ENCODE assay signal across 7 mouse cellular contexts in genomic region chr1:179547176-179547575, GRCm38 (mm10). TPM values are rescaled to one million over a fixed set of nuclear protein-coding genes. Genes with fewer than 3 reads are reported as not detected.
A peak's percentile ranks its signal among the peaks of the same experiment; 100 is the strongest.
DNase-seq lines count a peak whose midpoint lies in the region; ATAC-seq and TF ChIP-seq lines count a peak whose summit lies in the region.

No protein-coding gene starts in this region.

- H3K4me1 ChIP-seq in lung, postnatal 0 days (ENCODE audit: insufficient read depth, low read depth, low read length): peaks cover 5% of the 10 kb centered on the region; the same call in 1 of the 2 replicates
- peaks cover 3% of the 10 kb centered on the region for H3K4me1 ChIP-seq in embryonic fibroblast, embryonic 13.5 days (ENCODE audit: control insufficient read depth, insufficient read depth, low read length)
- peaks cover 20% of the 10 kb centered on the region for H3K4me1 ChIP-seq in limb, embryonic 12.5 days (replicated peaks)
- H3K4me1 ChIP-seq in small intestine, adult 2 months (ENCODE audit: control insufficient read depth, insufficient read depth, insufficient read length, low read length): peaks cover 8% of the 10 kb centered on the region; the same call in 1 of the 2 replicates

- no peaks in the 10 kb centered on the region for H3K36me3 ChIP-seq in lung, postnatal 0 days (ENCODE audit: insufficient read depth, low read length)
- H3K36me3 ChIP-seq in limb, embryonic 12.5 days: peaks cover 4% of the 10 kb centered on the region; the same call in 1 of the 2 replicates
- H3K36me3 ChIP-seq in small intestine, adult 2 months (ENCODE audit: control insufficient read depth, insufficient read depth, low read length): peaks cover 2% of the 10 kb centered on the region; the same call in 1 of the 2 replicates

- H3K27me3 ChIP-seq in lung, postnatal 0 days (replicated peaks; ENCODE audit: insufficient read depth, low read length): no peaks in the 10 kb centered on the region
- H3K27me3 ChIP-seq in limb, embryonic 12.5 days: no peaks in the 10 kb centered on the region
- no peaks in the 10 kb centered on the region for H3K27me3 ChIP-seq in small intestine, adult 2 months (ENCODE audit: control insufficient read depth, insufficient read depth, low read length)

- peak overlapping the region; percentile 91 for H3K27ac ChIP-seq in lung, postnatal 0 days (ENCODE audit: low read length)
- H3K27ac ChIP-seq in embryonic fibroblast, embryonic 13.5 days (ENCODE audit: insufficient read depth, low read length): peak overlapping the region; percentile 50; the same call in 1 of the 2 replicates
- no peak overlapping the region for H3K27ac ChIP-seq in limb, embryonic 12.5 days
- H3K27ac ChIP-seq in small intestine, adult 2 months (ENCODE audit: insufficient read depth, low read depth, low read length): peak overlapping the region; percentile 16; the same call in 1 of the 2 replicates

- TF ChIP-seq POLR2A in embryonic fibroblast, embryonic 13.5 days (IDR thresholded peaks at IDR 0.05; ENCODE audit: low read depth, low read length): no peak
- no peak for TF ChIP-seq POLR2A in small intestine, adult 2 months (IDR thresholded peaks at IDR 0.05; ENCODE audit: low read depth, low read length)

- H3K4me3 ChIP-seq in lung, postnatal 0 days (ENCODE audit: low read depth, low read length): peak overlapping the region; percentile 69
- H3K4me3 ChIP-seq in embryonic fibroblast, embryonic 13.5 days (ENCODE audit: insufficient read depth, low read length): peak overlapping the region; percentile 85
- H3K4me3 ChIP-seq in limb, embryonic 12.5 days (replicated peaks): peak overlapping the region; percentile 80
- H3K4me3 ChIP-seq in small intestine, adult 2 months (ENCODE audit: low read depth, low read length): no peak overlapping the region

- ATAC-seq in lung, postnatal 0 days: no peak
- no peak for ATAC-seq in limb, embryonic 12.5 days (ENCODE audit: insufficient number of reproducible peaks, insufficient read depth, low FRiP score, low TSS enrichment, low read depth)
- ATAC-seq in megakaryocyte progenitor cell, adult 5-6 weeks (replicated peaks; ENCODE audit: poor library complexity): no peak
- ATAC-seq in granulocyte monocyte progenitor cell, adult 5-6 weeks (replicated peaks; ENCODE audit: poor library complexity, severe bottlenecking): no peak

- 0 out of 2 replicates have a peak, but pooled peaks have one; percentile 3 for TF ChIP-seq EP300 in lung, postnatal 0 days (IDR thresholded peaks at IDR 0.05)

- H3K9me3 ChIP-seq in lung, postnatal 0 days (ENCODE audit: low read length): no peaks in the 10 kb centered on the region
- H3K9me3 ChIP-seq in limb, embryonic 12.5 days: no peaks in the 10 kb centered on the region

- H3K9ac ChIP-seq in lung, postnatal 0 days (replicated peaks; ENCODE audit: low read depth): peak overlapping the region; percentile 81
- peak overlapping the region; percentile 81 for H3K9ac ChIP-seq in limb, embryonic 12.5 days (replicated peaks)

- H3K4me2 ChIP-seq in lung, postnatal 0 days (replicated peaks; ENCODE audit: low read depth, low read length): peak overlapping the region; percentile 65
- H3K4me2 ChIP-seq in limb, embryonic 12.5 days: peak overlapping the region; percentile 65

- peak; percentile 74 for DNase-seq in lung, postnatal 0 days (ENCODE audit: low spot score)
- no peak for DNase-seq in lung, postnatal 25 days (ENCODE audit: low spot score)

- no peak for TF ChIP-seq CTCF in lung, postnatal 0 days (IDR thresholded peaks at IDR 0.05)
- no peak for TF ChIP-seq CTCF in embryonic fibroblast, embryonic 13.5 days (IDR thresholded peaks at IDR 0.05; ENCODE audit: borderline replicate concordance, insufficient read depth, low read length)
- no peak for TF ChIP-seq CTCF in small intestine, adult 2 months (IDR thresholded peaks at IDR 0.05; ENCODE audit: extremely low read depth, insufficient read length, insufficient replicate concordance, low read depth, low read length)

- 12% methylated on average over 5 of the region's 5 CpGs for WGBS in lung, postnatal 0 days
- WGBS in limb, embryonic 12.5 days: 16% methylated on average over 5 of the region's 5 CpGs
- WGBS in small intestine, adult 2 months: 6% methylated on average over 5 of the region's 5 CpGs

RNA-seq across cellular contexts. Expression of gene Cnst, which starts 1.0 kb away (rescaled TPM):
- 13.8 and 16.8 TPM in 2 replicates for polyA plus RNA-seq in lung, postnatal 0 days (2015; fragmentation: Nextera tagmentation; extraction: Ambion mirVana)
- 15.9 and 19.3 TPM in 2 replicates for polyA plus RNA-seq in embryonic fibroblast, embryonic 13.5 days (2011; ENCODE audit: insufficient read length, low read depth, missing spikeins)
- polyA plus RNA-seq in limb, embryonic 12.5 days (2016; fragmentation: Nextera tagmentation; extraction: Ambion mirVana): 19.9 and 21.4 TPM in 2 replicates
- 7.8 and 12.7 TPM in 2 replicates for polyA plus RNA-seq in small intestine, adult 2 months (2012; rRNA removed)
- total RNA-seq in megakaryocyte progenitor cell, adult 5-6 weeks (2015): 8.3 and 13.0 TPM in 2 replicates
- 14.2 and 15.8 TPM in 2 replicates for total RNA-seq in megakaryocyte progenitor cell, adult 5-6 weeks (2017)
- total RNA-seq in granulocyte monocyte progenitor cell, adult 5-6 weeks (2014; fragmentation: Nextera tagmentation): 15.8 and 17.5 TPM in 2 replicates
- total RNA-seq in granulocyte monocyte progenitor cell, adult 5-6 weeks (2017): 18.4 and 19.1 TPM in 2 replicates

RNA-seq across cellular contexts. Expression of gene Tfb2m, which starts 1.1 kb away (rescaled TPM):
- polyA plus RNA-seq in lung, postnatal 0 days (2015; fragmentation: Nextera tagmentation; extraction: Ambion mirVana): 22.3 and 26.1 TPM in 2 replicates
- 30.3 and 35.1 TPM in 2 replicates for polyA plus RNA-seq in embryonic fibroblast, embryonic 13.5 days (2011; ENCODE audit: insufficient read length, low read depth, missing spikeins)
- polyA plus RNA-seq in limb, embryonic 12.5 days (2016; fragmentation: Nextera tagmentation; extraction: Ambion mirVana): 27.0 and 28.4 TPM in 2 replicates
- polyA plus RNA-seq in small intestine, adult 2 months (2012; rRNA removed): 2.1 and 2.7 TPM in 2 replicates
- 46.2 and 50.3 TPM in 2 replicates for total RNA-seq in megakaryocyte progenitor cell, adult 5-6 weeks (2015)
- total RNA-seq in megakaryocyte progenitor cell, adult 5-6 weeks (2017): 43.9 and 50.6 TPM in 2 replicates
- 34.0 and 37.0 TPM in 2 replicates for total RNA-seq in granulocyte monocyte progenitor cell, adult 5-6 weeks (2014; fragmentation: Nextera tagmentation)
- total RNA-seq in granulocyte monocyte progenitor cell, adult 5-6 weeks (2017): 30.3 and 40.0 TPM in 2 replicates

RNA-seq across cellular contexts. Expression of gene Smyd3, which starts 29.3 kb away (rescaled TPM):
- polyA plus RNA-seq in lung, postnatal 0 days (2015; fragmentation: Nextera tagmentation; extraction: Ambion mirVana): 5.8 and 6.5 TPM in 2 replicates
- 12.2 and 12.3 TPM in 2 replicates for polyA plus RNA-seq in embryonic fibroblast, embryonic 13.5 days (2011; ENCODE audit: insufficient read length, low read depth, missing spikeins)
- polyA plus RNA-seq in limb, embryonic 12.5 days (2016; fragmentation: Nextera tagmentation; extraction: Ambion mirVana): 26.5 and 26.6 TPM in 2 replicates
- 0.84 and 1.1 TPM in 2 replicates for polyA plus RNA-seq in small intestine, adult 2 months (2012; rRNA removed)
- total RNA-seq in megakaryocyte progenitor cell, adult 5-6 weeks (2015): 19.8 and 20.7 TPM in 2 replicates
- 22.9 and 35.6 TPM in 2 replicates for total RNA-seq in megakaryocyte progenitor cell, adult 5-6 weeks (2017)
- 34.9 and 35.7 TPM in 2 replicates for total RNA-seq in granulocyte monocyte progenitor cell, adult 5-6 weeks (2014; fragmentation: Nextera tagmentation)
- total RNA-seq in granulocyte monocyte progenitor cell, adult 5-6 weeks (2017): 29.7 and 30.2 TPM in 2 replicates
